Mouse (Mus musculus) CD4-positive, CD25-positive, alpha-beta regulatory T cell, adult 4 months (primary cell): Measurements from ENCODE around the gene Plxdc2. TPM values are rescaled to one million over a fixed set of nuclear protein-coding genes. Genes with fewer than 3 reads are reported as not detected.

Experiments used
- ATAC-seq: one replicate; pipeline ENCODE4 v1.8.0; 2017
- polyA plus RNA-seq, 2 experiments: library from polyadenylated mRNA; unstranded; fragments of 100-300 nt; shearing (Covaris generic); gene quantifications; one replicate each; pipeline ENCODE4 v1.2.1; 2017

Plxdc2 gene
- polyA plus RNA-seq, 2 experiments from 2014 or later, result 1.4 to 2.3 TPM

DNA sequence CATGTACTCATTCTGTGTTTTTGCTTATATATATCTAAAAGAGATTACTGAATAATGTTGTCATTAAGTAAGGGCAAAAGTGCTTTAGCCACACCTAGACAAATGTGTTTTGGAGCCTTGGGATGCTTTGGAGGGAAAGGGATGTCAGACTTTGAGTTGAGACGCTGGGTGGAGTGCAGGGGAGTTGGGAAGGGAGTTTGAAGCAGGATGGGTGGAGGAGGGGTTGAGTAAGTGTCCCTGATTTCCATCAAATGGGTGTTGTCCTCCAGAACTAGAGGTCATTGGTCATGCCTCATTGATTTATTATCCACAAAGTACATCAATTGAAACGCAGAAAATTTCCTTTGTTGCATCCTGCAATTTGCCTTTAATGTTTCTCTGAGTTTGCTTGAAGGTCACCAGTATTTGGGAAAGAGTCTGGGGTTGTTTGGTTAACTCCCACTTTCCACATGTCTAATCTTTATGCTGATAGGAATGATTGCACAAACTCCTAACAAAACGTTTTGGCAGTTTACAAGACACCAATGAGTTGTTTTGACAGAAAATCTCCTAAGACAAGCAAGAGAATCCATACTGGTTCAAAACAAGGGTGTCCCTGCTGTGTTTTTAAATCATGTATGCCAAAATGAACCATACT, 58.4 kb downstream of the Plxdc2 start:
- no peak for ATAC-seq

- ATAC-seq, result no peak
These were observed 82.9 kb downstream of the Plxdc2 start for GRCm38 (mm10) chr2:16439030-16439429.

- no peak for ATAC-seq
These were observed 86.5 kb downstream of the Plxdc2 start for GRCm38 (mm10) chr2:16442643-16443042.

- ATAC-seq, result no peak
These were observed 91.8 kb downstream of the Plxdc2 start for GRCm38 (mm10) chr2:16447936-16448335.

DNA sequence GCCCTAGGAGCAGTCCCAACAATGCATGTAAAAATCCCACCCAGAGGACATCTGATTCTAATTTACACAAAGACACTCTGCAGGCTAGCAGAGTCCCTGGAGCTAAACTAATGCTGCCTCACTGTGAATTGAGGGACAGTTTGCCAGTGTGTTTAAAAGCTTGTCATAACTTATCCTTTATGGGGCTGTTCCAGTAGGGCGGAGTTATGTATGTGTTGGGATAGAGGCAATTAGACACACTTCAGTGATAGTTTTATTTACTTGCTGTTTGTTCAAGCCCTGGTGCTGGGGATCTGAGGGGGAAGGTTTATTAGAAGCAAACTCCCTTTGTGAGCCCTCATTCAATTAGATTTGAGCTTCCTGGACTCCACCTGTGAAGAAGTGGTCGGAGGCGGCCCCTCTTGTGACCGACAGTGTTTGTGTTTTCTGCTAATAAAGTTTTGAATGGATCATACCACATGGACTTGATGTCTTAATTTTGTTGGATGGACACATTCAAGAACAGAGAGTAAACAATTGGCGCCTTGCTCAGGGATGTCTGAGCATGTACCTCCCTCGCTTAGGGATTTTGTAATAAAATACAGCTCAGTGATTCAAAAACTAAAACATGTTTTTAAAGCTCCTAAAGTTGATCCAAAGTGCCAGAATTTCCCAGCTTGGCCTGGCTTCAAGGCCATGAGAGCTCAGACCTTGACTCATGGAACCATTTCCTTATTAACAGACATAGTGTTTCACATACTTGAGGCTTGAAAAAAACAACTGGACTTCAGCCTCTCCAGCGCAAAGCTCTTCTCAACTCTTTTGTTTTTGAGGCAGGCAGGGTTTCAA, 94.9 kb downstream of the Plxdc2 start:
- ATAC-seq, result no peak

- ATAC-seq, result no peak
These were observed 95.5 kb downstream of the Plxdc2 start for GRCm38 (mm10) chr2:16451666-16452009.

GRCm38 (mm10) chr2:16452080-16452479, 96.0 kb downstream of the Plxdc2 start:
- ATAC-seq, result no peak

DNA sequence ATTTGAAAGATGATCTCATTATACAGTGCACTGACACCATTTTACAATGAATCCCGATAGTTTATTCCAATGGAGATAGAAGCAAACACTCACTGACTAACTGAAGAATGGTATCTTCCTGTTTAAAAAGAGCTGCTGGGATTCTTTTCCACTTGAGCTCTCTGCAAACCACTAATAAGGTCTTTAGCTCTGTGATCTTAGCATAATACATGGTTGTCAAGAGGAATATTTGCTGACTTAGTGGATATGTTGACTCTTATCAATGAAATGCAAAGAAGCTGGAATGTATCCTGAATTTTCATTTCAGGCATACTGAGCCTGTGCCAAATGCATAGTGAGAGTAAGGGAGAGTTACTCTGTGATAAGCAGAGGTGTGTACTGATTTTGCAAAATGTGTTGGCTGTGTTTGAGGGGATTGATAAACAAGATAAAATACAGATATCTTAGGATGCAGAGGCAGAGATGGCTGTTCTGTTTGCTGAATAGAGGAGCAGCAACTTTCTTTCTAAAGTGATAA, 100.2 kb downstream of the Plxdc2 start:
- ATAC-seq, result no peak

GRCm38 (mm10) chr2:16459490-16459889, 103.4 kb downstream of the Plxdc2 start:
- no peak for ATAC-seq

GRCm38 (mm10) chr2:16470099-16470498, 114.0 kb downstream of the Plxdc2 start:
- no peak for ATAC-seq

GRCm38 (mm10) chr2:16483943-16484342, 127.8 kb downstream of the Plxdc2 start:
- ATAC-seq, result no peak

DNA sequence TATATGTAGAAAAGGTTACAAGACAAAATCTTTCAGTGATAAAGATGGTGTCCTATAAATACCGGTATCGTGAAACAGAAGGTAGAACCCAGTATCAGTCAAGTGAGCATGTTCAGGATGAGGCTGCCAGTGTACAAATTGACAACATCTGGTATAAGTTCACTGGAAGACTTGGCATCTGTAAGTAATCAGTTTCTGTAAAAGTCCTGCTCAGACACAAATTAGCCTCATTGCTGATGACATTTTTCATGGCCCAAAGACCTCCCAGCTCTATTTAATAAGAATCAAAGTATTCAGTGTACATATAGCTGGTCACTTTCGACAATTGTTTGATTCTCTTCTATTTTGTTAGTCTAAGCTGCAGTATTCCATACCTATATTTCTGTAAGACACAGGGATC, 129.9 kb downstream of the Plxdc2 start:
- ATAC-seq, result no peak

DNA sequence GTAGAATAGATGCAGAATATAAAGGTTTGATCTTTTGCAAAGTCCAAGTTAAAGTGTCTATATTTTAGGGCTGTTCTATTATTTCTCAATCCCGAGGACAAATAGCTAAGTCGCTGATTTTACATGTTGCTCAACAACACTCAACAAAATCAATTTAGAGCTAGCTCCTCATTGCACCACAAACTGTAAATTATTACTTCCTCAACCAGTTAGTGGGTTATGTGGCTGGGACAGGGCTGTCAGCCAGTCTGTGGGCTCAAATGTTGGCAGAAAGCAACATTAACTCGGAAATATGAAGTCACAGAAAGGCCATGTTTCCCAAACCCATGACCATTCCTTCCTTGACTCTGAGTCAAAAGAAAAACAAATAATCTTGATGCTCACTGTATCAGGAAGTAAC, 135.1 kb downstream of the Plxdc2 start:
- no peak for ATAC-seq

DNA sequence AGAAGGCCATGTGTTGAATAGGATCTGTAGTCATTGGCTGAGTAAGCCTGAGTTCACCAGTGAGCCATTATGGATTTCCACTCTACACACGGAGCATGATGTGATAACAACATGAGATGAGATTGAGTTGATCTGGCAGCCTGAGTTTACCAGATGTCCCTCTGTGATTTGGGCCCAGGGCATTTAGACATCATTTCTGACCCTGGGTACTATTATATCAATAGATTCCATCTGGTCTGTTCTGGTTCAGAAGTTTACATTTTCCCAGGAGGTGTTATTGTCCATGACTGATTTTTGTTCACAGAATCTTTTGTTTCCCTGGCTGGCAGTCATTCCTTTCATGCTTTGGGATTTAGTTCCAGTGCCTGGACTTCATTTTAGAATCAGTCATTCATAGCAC, 146.7 kb downstream of the Plxdc2 start:
- no peak for ATAC-seq

GRCm38 (mm10) chr2:16507540-16508230, 151.6 kb downstream of the Plxdc2 start:
- ATAC-seq, result no peak

GRCm38 (mm10) chr2:16518148-16518547, 162.0 kb downstream of the Plxdc2 start:
- ATAC-seq, result no peak

DNA sequence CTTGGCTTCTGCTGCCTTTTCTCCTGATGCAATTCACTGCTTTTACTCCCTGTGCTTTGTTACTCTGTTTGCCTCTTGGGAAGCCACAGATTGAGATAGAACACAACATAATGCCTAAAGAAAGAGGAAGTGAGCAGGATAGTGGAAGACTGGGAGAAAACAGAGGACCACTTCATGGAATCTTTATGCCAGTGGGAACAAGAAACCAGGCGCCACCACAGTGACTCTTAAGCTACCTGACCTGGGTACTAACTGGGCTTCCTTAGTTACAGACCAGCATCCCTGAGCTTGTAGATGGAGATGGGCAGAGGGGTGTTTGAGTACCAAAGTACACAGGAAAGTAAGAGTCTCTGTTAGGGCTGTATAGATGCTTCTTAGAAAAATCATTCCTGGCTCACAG, 167.3 kb downstream of the Plxdc2 start:
- no peak for ATAC-seq

GRCm38 (mm10) chr2:16532244-16532643, 176.1 kb downstream of the Plxdc2 start:
- no peak for ATAC-seq

- no peak for ATAC-seq
These were observed 178.5 kb downstream of the Plxdc2 start for GRCm38 (mm10) chr2:16534566-16534965.

GRCm38 (mm10) chr2:16541226-16541625, 185.1 kb downstream of the Plxdc2 start:
- ATAC-seq, result no peak

DNA sequence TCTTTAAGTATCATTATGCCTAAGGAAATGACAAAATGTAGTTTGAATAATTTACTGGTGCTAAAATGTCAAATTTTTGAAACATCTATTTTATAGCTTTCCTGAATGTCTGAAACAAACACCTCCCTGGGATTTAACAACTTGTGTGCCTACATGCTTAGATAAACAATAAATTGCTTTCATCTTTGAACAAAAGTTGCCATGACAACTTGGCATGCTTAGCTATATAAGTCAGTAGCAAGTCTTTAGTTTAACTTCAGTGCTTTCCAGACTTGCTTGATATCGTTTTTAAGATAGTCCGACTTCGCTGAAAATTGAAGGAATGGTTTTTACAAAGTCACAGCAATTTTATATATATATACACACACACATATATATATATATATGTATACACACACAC, 189.1 kb downstream of the Plxdc2 start:
- ATAC-seq, result no peak

DNA sequence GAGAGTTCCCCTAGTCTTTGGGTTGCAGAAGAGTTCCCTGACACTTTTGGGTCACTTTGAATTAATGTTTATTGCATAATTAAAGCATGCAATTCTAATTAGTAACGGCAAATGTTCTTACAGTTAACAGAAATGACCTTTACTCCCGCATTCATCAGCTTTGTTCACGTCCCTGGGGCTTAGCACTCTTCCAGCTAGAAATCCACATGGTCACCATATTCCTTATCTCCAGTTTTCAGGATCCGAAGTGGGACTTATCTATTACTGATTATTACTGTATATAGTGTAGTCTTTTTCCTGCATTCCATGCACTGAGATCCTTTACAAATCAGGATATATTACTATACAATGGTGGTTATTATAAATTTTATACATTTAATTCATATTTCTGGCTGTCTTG, 203.2 kb downstream of the Plxdc2 start:
- ATAC-seq, result no peak

DNA sequence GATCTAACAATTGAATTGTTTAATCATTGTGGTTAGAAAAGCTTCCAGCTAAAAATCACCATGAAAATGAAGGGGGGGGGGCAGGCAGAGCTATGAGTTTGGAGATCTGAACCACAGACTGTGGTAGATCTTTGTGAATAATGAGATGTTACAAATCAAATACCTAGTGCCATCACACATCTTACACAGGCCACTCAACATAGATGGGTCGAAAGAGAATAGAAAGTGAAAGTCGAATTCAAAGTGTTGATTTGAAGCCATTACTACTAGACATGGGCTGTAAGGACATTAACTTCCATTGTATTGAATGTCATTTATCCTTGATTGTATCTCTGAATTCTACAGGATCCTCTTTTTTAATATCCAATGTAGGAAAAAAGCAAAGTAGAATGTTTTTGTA, 212.2 kb downstream of the Plxdc2 start:
- ATAC-seq, result peak; percentile 82
